Mouse (Mus musculus) bone marrow macrophage, adult 2 months (primary cell): ENCODE data around the gene Marveld1.

ENCODE experiments used
- CTCF ChIP-seq: IDR thresholded peaks from 2 replicates; pipeline ENCODE4 v1.5.1; 2012; ENCODE audit warnings: low read depth, mild to moderate bottlenecking, low read length, moderate library complexity
- POLR2A ChIP-seq: IDR thresholded peaks from 2 replicates; pipeline ENCODE4 v1.6.1; 2012; ENCODE audit warnings: mild to moderate bottlenecking, low read depth, low read length, borderline replicate concordance

- no peak for TF ChIP-seq CTCF
- TF ChIP-seq POLR2A = no peak
Observed at GRCm38 (mm10) chr19:42124684-42125083, 22.5 kb upstream of the Marveld1 start.
